Mouse (Mus musculus) cerebellum, adult 11-12 months (tissue): ENCODE results near the gene Rpl7l1.
A peak's percentile ranks its signal among the peaks of the same experiment; 100 is the strongest.

Experiments used
- DNase-seq: peaks from one replicate; pipeline ENCODE4 v3.0.0; 2022

Rpl7l1 gene

GRCm38 (mm10) chr17:46734055-46734454, 48.4 kb downstream of the Rpl7l1 start:
- no peak for DNase-seq

GRCm38 (mm10) chr17:46728904-46729318, 53.6 kb downstream of the Rpl7l1 start, which contains the start of gene Gnmt:
Gene Gnmt, minus strand, starts transcription at chr17:46729168.
- peak; percentile 91 for DNase-seq

DNA sequence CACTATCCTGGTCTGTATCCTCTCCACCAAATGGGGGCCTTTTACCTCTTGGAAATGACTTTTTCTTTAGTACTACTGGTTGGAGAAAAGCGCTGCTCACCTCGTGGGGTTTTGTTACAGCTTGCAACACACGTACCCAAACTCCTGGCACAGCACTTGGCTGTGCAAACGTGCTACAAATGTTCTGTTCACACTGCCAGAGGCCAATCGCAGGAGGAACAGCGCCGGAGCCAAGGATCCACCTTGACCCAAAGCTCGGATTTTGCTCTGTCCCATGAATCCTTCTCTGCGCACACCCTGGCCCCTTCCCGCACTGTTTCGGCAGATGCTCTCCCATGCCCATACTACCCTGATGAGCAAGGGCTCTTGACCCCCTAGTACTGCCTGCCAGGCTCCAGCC, 54.0 kb downstream of the Rpl7l1 start:
- DNase-seq, result no peak

DNA sequence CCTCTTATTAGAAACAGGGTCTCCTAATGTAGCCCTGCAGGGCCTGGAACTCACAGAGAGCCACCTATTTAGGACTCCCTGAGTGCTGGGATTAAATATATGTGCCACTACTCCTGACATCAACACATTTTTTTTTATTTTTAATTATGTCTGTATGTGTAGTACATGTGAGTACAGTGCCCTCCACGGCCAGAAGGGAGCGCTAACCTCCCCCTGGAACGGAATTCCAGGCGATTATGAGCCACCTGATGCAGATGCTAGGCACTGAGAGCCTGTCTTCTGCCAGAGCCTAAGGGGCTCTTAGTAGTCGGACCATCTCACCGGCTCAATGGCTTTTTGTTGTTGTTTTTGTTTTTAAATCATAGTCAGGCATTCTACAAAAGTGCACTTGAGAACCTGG, 54.5 kb downstream of the Rpl7l1 start:
- no peak for DNase-seq

GRCm38 (mm10) chr17:46727271-46727670, 55.2 kb downstream of the Rpl7l1 start:
- DNase-seq, result no peak

- peak; percentile 90 for DNase-seq
Observed at GRCm38 (mm10) chr17:46725731-46726645, 56.5 kb downstream of the Rpl7l1 start.

- peak; percentile 65 for DNase-seq
Observed at GRCm38 (mm10) chr17:46725273-46725672, 57.2 kb downstream of the Rpl7l1 start.

- peak; percentile 57 for DNase-seq
Observed at GRCm38 (mm10) chr17:46724477-46725084, 57.9 kb downstream of the Rpl7l1 start.
